Mouse (Mus musculus) intestine, embryonic 15.5 days (tissue): ENCODE results near the gene C1rl. TPM values are rescaled to one million over a fixed set of nuclear protein-coding genes. Genes with fewer than 3 reads are reported as not detected.
"Not testable (repeated sequence)": the region's sequence is repeated elsewhere in the genome, so short reads cannot be mapped to it uniquely, and the experiment has no call there.

Experiments
- ATAC-seq: fragments of 200-750 bp; cut with Nextera tagmentation; 2 replicates; pipeline ENCODE4 v1.8.0; 2017; ENCODE audit warnings: moderate TSS enrichment, moderate library complexity
- H3K27ac ChIP-seq: fragments of 300-500 bp; sonication (generic); 2 replicates; pipeline ENCODE4 v1.5.1; 2015; ENCODE audit warnings: mild to moderate bottlenecking, inconsistent platforms
- H3K27me3 ChIP-seq: fragments of 300-500 bp; sonication (generic); replicated peaks from 2 replicates; pipeline ENCODE4 v1.6.1; 2015; ENCODE audit warnings: inconsistent platforms
- H3K36me3 ChIP-seq: fragments of 300-500 bp; sonication (generic); 2 replicates; pipeline ENCODE4 v1.6.1; 2015; ENCODE audit warnings: inconsistent platforms
- H3K4me1 ChIP-seq: fragments of 300-500 bp; sonication (generic); replicated peaks from 2 replicates; pipeline ENCODE4 v1.6.1; 2015; ENCODE audit warnings: inconsistent platforms
- H3K4me2 ChIP-seq: fragments of 300-500 bp; sonication (generic); replicated peaks from 2 replicates; pipeline ENCODE4 v1.6.1; 2015; ENCODE audit warnings: mild to moderate bottlenecking, inconsistent platforms
- H3K4me3 ChIP-seq: fragments of 300-500 bp; sonication (generic); replicated peaks from 2 replicates; pipeline ENCODE4 v1.5.1; 2015; ENCODE audit warnings: inconsistent platforms
- H3K9ac ChIP-seq: fragments of 300-500 bp; sonication (generic); 2 replicates; pipeline ENCODE4 v1.6.1; 2015; ENCODE audit warnings: inconsistent platforms
- H3K9me3 ChIP-seq: fragments of 300-500 bp; sonication (generic); 2 replicates; pipeline ENCODE4 v1.6.1; 2016; ENCODE audit warnings: inconsistent platforms
- WGBS: fragments of 180-500 bp; shearing (Covaris S2); methylation state at CpG from one replicate; pipeline ENCODE4 v1.1.7; 2015; 5-methylcytosine and 5-hydroxymethylcytosine counted together
- polyA plus RNA-seq: library from polyadenylated mRNA; unstranded; fragments of >200 nt; fragmentation: Nextera tagmentation; extraction: Ambion mirVana; gene quantifications from 2 replicates; pipeline ENCODE4 v1.2.1, GENCODE M21; 2015

Gene C1rl
- polyA plus RNA-seq, 1 experiment from 2014 or later = 2.3 TPM

DNA sequence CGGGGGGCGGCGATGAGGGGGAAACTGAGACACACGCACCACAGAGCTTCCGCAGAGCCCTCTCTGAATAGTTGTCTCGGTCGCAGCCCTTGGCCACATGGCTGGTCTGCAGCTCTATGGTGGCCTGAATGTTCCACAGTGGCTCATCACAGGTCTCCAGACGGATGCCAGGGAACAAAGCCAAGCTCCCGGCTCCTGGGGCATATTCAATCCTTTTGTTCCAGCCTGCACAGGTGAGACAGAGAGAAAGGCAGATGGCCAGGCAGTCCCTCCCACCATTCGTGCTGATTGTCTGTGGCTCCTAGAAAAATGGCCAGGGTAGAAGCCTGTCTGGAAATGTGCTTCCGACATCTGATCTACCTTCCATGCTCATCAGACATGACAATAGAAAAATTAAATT is 34.4 kb upstream of the C1rl start:
- no peak for ATAC-seq
- 81% methylated on average over 11 of the region's 11 CpGs for WGBS

DNA sequence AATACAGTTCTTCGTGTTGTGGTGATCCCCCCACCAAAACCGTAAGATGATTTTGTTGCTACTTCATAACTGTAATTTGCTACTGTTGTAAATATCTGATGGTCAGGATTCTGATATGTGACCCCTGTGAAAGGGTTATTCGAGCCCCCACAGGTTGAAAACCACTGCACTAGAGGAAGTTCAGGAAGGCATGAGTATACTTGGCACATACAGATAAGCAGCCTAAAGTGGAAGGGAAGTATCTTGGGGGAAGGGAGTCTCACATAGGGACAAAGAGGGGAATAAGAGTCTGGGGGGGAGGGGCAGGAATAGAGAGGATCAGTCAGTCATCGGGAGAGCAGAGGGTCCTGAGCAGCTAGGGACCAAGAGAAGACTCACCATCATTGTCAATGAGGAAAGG is 33.5 kb upstream of the C1rl start:
- Histone ChIP-seq H3K4me3 (no peak overlapping the region), H3K27ac (no peak overlapping the region), H3K9me3 (no peaks in the 10 kb centered on the region), H3K27me3 (no peaks in the 10 kb centered on the region), H3K36me3 (no peaks in the 10 kb centered on the region), H3K9ac (no peak overlapping the region), H3K4me2 (no peak overlapping the region), H3K4me1 (0 out of 2 replicates have a peak, but pooled peaks cover 3% of the 10 kb centered on the region)
- WGBS = 84% methylated on average over 4 of the region's 4 CpGs
- no peak for ATAC-seq

More for the DNA sequence above, 34.4 kb upstream of the C1rl start:
- no peak overlapping the region for H3K4me2 ChIP-seq
- no peaks in the 10 kb centered on the region for H3K9me3 ChIP-seq
- no peaks in the 10 kb centered on the region for H3K36me3 ChIP-seq
- H3K9ac ChIP-seq = no peak overlapping the region
- H3K27me3 ChIP-seq = no peaks in the 10 kb centered on the region
- no peak overlapping the region for H3K27ac ChIP-seq
- no peak overlapping the region for H3K4me3 ChIP-seq
- no peaks in the 10 kb centered on the region for H3K4me1 ChIP-seq

DNA sequence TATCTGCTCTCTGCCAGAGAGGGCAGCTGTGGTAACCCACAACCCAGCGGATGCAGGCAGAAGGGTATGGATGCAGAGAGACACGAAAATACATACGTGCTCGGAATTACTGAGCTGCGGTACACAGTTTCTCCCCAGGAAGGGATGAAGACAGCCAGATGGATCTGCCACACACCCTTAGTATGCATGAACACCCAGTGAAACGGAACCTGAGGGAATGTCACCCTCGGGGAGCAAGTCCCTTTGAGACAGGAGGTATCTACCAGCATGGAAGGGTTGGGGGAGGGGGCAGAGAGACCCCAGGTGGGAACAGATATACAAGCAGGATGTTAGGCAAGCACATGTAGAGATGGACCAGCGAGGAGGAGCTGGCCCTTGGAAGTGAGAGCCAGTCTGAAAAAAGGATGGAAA is 29.0 kb upstream of the C1rl start:
- no peak overlapping the region for H3K9ac ChIP-seq
- H3K36me3 ChIP-seq = no peaks in the 10 kb centered on the region
- 29% methylated on average over 8 of the region's 8 CpGs for WGBS
- no peak overlapping the region for H3K27ac ChIP-seq
- H3K4me1 ChIP-seq = 0 out of 2 replicates have a peak, but pooled peaks cover 6% of the 10 kb centered on the region
- peak overlapping the region; percentile 88 for H3K4me2 ChIP-seq
- no peaks in the 10 kb centered on the region for H3K27me3 ChIP-seq
- H3K9me3 ChIP-seq = no peaks in the 10 kb centered on the region
- 0 out of 2 replicates have a peak overlapping the region, but pooled peaks have one; percentile 40 for H3K4me3 ChIP-seq
- ATAC-seq = peak; percentile 21

GRCm38 (mm10) chr6:124464305-124465271 is 28.3 kb upstream of the C1rl start, which contains the start of gene Clstn3:
Gene Clstn3 (minus strand): TSS chr6:124464794.
- H3K4me3 ChIP-seq = peak within 1 kb of the TSS; percentile 40
- no peak within 1 kb of the TSS for H3K27ac ChIP-seq
- H3K36me3 ChIP-seq = no peaks in the 10 kb centered on the region
- WGBS = 7% methylated on average over 27 of the region's 27 CpGs
- no peaks in the 10 kb centered on the region for H3K27me3 ChIP-seq
- peak within 1 kb of the TSS; percentile 29 for H3K9ac ChIP-seq
- 0 out of 2 replicates have a peak, but pooled peaks cover 6% of the 10 kb centered on the region for H3K4me1 ChIP-seq
- no peaks in the 10 kb centered on the region for H3K9me3 ChIP-seq
- peak; percentile 96 for ATAC-seq
- peak within 1 kb of the TSS; percentile 88 for H3K4me2 ChIP-seq

DNA sequence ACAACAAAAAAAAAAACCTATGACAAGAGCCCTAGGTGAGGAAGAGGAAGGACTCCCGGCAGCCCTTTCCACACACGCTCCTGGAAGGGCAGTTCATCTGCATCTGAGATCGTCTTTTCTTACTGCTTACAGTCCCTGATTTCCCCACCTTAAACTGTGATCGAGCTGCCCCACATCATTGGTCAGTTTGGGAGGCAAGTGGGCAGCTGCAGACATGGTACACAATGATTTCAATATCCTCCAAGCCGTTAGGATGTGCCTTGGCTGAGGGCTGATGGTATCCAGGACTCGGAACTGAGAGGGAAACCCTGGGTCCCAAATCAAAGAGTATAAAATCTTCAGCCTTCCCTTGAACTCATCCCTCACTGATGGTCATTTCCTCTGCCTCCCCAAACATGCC is 27.6 kb upstream of the C1rl start:
- WGBS = 43% methylated on average over 6 of the region's 6 CpGs
- Histone ChIP-seq H3K9ac (0 out of 2 replicates have a peak overlapping the region, but pooled peaks have one; percentile 29), H3K4me3 (peak overlapping the region; percentile 40)

GRCm38 (mm10) chr6:124465729-124466128 is 27.2 kb upstream of the C1rl start:
- H3K9ac ChIP-seq = no peak overlapping the region

More for the DNA sequence above, 27.6 kb upstream of the C1rl start:
- H3K27ac ChIP-seq = no peak overlapping the region
- H3K9me3 ChIP-seq = no peaks in the 10 kb centered on the region
- H3K4me2 ChIP-seq = peak overlapping the region; percentile 88
- no peaks in the 10 kb centered on the region for H3K27me3 ChIP-seq
- 0 out of 2 replicates have a peak, but pooled peaks cover 6% of the 10 kb centered on the region for H3K4me1 ChIP-seq
- ATAC-seq = no peak
- no peaks in the 10 kb centered on the region for H3K36me3 ChIP-seq

GRCm38 (mm10) chr6:124471121-124471520 is 21.8 kb upstream of the C1rl start:
- no peaks in the 10 kb centered on the region for H3K9me3 ChIP-seq
- H3K27me3 ChIP-seq = no peaks in the 10 kb centered on the region
- H3K27ac ChIP-seq = no peak overlapping the region
- no peak overlapping the region for H3K9ac ChIP-seq
- 87% methylated on average over 3 of the region's 3 CpGs for WGBS
- H3K4me2 ChIP-seq = no peak overlapping the region
- H3K4me3 ChIP-seq = no peak overlapping the region
- H3K4me1 ChIP-seq = no peaks in the 10 kb centered on the region
- ATAC-seq = no peak
- H3K36me3 ChIP-seq = no peaks in the 10 kb centered on the region

More at GRCm38 (mm10) chr6:124465729-124466128, 27.2 kb upstream of the C1rl start:
- H3K4me2 ChIP-seq = no peak overlapping the region
- WGBS = 86% methylated on average over 6 of the region's 6 CpGs
- H3K27me3 ChIP-seq = no peaks in the 10 kb centered on the region
- no peak overlapping the region for H3K4me3 ChIP-seq
- 0 out of 2 replicates have a peak, but pooled peaks cover 6% of the 10 kb centered on the region for H3K4me1 ChIP-seq
- H3K27ac ChIP-seq = no peak overlapping the region
- H3K36me3 ChIP-seq = no peaks in the 10 kb centered on the region
- H3K9me3 ChIP-seq = no peaks in the 10 kb centered on the region
- no peak for ATAC-seq

GRCm38 (mm10) chr6:124471783-124472638 is 20.9 kb upstream of the C1rl start:
- not testable (repeated sequence) for ATAC-seq

GRCm38 (mm10) chr6:124472801-124473200 is 20.1 kb upstream of the C1rl start:
- 38% methylated on average over 6 of the region's 6 CpGs for WGBS
- no peak for ATAC-seq
- H3K9me3 ChIP-seq = no peaks in the 10 kb centered on the region
- H3K27me3 ChIP-seq = no peaks in the 10 kb centered on the region
- no peaks in the 10 kb centered on the region for H3K36me3 ChIP-seq
- peaks cover 4% of the 10 kb centered on the region; the same call in 1 of the 2 replicates for H3K4me1 ChIP-seq
- H3K27ac ChIP-seq = no peak overlapping the region
- no peak overlapping the region for H3K4me2 ChIP-seq
- no peak overlapping the region for H3K4me3 ChIP-seq
- no peak overlapping the region for H3K9ac ChIP-seq

More at GRCm38 (mm10) chr6:124471783-124472638, 20.9 kb upstream of the C1rl start:
- not testable (repeated sequence) for H3K9me3 ChIP-seq, H3K9ac ChIP-seq, H3K27ac ChIP-seq, H3K4me3 ChIP-seq, H3K4me1 ChIP-seq, H3K4me2 ChIP-seq, H3K36me3 ChIP-seq, H3K27me3 ChIP-seq
- 70% methylated on average over 6 of the region's 6 CpGs for WGBS

GRCm38 (mm10) chr6:124474621-124475020 is 18.3 kb upstream of the C1rl start:
- no peaks in the 10 kb centered on the region for H3K27me3 ChIP-seq
- H3K4me3 ChIP-seq = no peak overlapping the region
- H3K36me3 ChIP-seq = no peaks in the 10 kb centered on the region
- WGBS = 82% methylated on average over 11 of the region's 11 CpGs
- H3K9me3 ChIP-seq = no peaks in the 10 kb centered on the region
- no peak overlapping the region for H3K27ac ChIP-seq
- H3K9ac ChIP-seq = no peak overlapping the region
- ATAC-seq = no peak
- no peak overlapping the region for H3K4me2 ChIP-seq
- H3K4me1 ChIP-seq = peaks cover 12% of the 10 kb centered on the region

DNA sequence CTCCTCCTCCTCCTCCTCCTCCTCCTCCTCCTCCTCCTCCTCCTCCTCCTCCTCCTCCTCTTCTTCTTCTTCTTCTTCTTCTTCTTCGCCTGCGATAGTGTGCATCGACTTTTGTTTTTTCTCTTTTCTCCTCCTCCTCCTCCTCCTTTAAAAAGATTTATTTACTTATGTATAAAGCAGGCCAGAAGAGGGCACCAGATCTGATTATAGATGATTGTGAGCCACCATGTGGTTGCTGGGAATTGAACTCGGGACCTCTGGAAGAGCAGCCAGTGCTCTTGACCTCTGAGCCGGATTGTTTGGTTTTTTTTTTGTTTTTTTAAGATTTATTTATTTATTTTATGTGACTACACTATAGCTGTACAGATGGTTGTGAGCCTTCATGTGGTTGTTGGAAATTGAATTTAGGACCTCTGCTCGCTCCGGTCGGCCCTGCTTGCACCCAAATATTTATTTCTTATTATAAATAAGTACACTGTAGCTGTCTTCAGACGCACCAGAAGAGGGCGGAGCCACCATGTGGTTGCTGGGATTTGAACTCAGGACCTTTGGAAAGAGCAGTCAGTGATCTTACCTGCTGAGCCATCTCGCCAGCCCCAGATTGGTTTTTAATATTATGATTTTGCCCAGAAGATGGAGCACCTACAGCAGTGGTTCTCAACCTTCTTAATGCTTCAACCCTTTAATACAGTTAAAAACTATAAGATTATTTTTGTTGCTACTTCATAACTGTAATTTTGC is 17.4 kb upstream of the C1rl start:
- H3K9me3 ChIP-seq, H3K27me3 ChIP-seq, H3K27ac ChIP-seq, H3K9ac ChIP-seq, ATAC-seq, H3K4me3 ChIP-seq, H3K36me3 ChIP-seq, H3K4me2 ChIP-seq: not testable (repeated sequence)
- H3K4me1 ChIP-seq = peaks cover 12% of the 10 kb centered on the region
- 86% methylated on average over 8 of the region's 11 CpGs for WGBS
